Mouse (Mus musculus): ENCODE data around the gene Six3.

- TF ChIP-seq CTCF (conservative IDR thresholded peaks at IDR 0.05; ENCODE audit: low read length): no peak
- no peak for TF ChIP-seq POU5F1 (IDR thresholded peaks at IDR 0.05; ENCODE audit: borderline replicate concordance, low read length)
- no peak for TF ChIP-seq NANOG (IDR thresholded peaks at IDR 0.05; ENCODE audit: borderline replicate concordance, low read length)
Measured at GRCm38 (mm10) chr17:85619113-85620085, 6.0 kb downstream of the Six3 start.

Measured in E14TG2a.4 (cell line).